ENCODE assay signal across 7 mouse cellular contexts in genomic region chrX:136171189-136172117, GRCm38 (mm10). TPM values are rescaled to one million over a fixed set of nuclear protein-coding genes. Genes with fewer than 3 reads are reported as not detected.
DNase-seq lines count a peak whose midpoint lies in the region; ATAC-seq lines count a peak whose summit lies in the region.

No protein-coding gene starts in this region.

- no peaks in the 10 kb centered on the region for H3K9me3 ChIP-seq in hindbrain, embryonic 14.5 days (ENCODE audit: control insufficient read depth, low read length)

- peak overlapping the region; percentile 64 for H3K9ac ChIP-seq in hindbrain, embryonic 14.5 days

- no peaks in the 10 kb centered on the region for H3K27me3 ChIP-seq in hindbrain, embryonic 14.5 days (ENCODE audit: control insufficient read depth, insufficient read depth, low read length)

- 0 out of 2 replicates have a peak, but pooled peaks cover 8% of the 10 kb centered on the region for H3K36me3 ChIP-seq in hindbrain, embryonic 14.5 days (replicated peaks; ENCODE audit: control insufficient read depth, insufficient read depth)

- peak overlapping the region; percentile 45 for H3K4me3 ChIP-seq in hindbrain, embryonic 14.5 days (replicated peaks; ENCODE audit: low read length)

- no peaks in the 10 kb centered on the region for H3K4me1 ChIP-seq in hindbrain, embryonic 14.5 days (replicated peaks; ENCODE audit: control insufficient read depth, insufficient read depth, low read length)

- peak overlapping the region; percentile 50 for H3K4me2 ChIP-seq in hindbrain, embryonic 14.5 days (replicated peaks)

- 18% methylated on average over 24 of the region's 24 CpGs for WGBS in hindbrain, embryonic 14.5 days

- peak overlapping the region; percentile 91 for H3K27ac ChIP-seq in hindbrain, embryonic 14.5 days

- ATAC-seq in common myeloid progenitor, adult 5-6 weeks (replicated peaks; ENCODE audit: low read depth, poor library complexity, severe bottlenecking), result peak; percentile 57
- ATAC-seq in hindbrain, embryonic 14.5 days (ENCODE audit: low FRiP score), result peak; percentile 73

- DNase-seq in adrenal gland, adult 8-10 months, result peak; percentile 51
- peak; percentile 26 to 45 for DNase-seq in frontal cortex, postnatal 36 days (ENCODE audit: low spot score in 2 of 2)
- peak; percentile 65 for DNase-seq in hindbrain, embryonic 14.5 days (ENCODE audit: low spot score)
- DNase-seq in layer of hippocampus, postnatal 36 days, result peak; percentile 28 to 38
- DNase-seq in lung, postnatal 10 days, result peak; percentile 84
- peak; percentile 88 for DNase-seq in retina, postnatal 1 day

RNA-seq across cellular contexts. Expression of gene Tceal8, which starts 0.7 kb away (rescaled TPM):
- 10 to 100 TPM; 36.3 to 50.8 (median 48.3) TPM for total RNA-seq in adrenal gland, adult 8-10 months (2022)
- total RNA-seq in common myeloid progenitor, adult 5-6 weeks (2017), result 83.7 and 101 TPM in 2 replicates
- 129 and 130 TPM in 2 replicates for polyA plus RNA-seq in hindbrain, embryonic 14.5 days (2014; fragmentation: Nextera tagmentation; extraction: Ambion mirVana)
- total RNA-seq in layer of hippocampus, postnatal 36 days (2021), result 10 to 100 TPM; 35.0 to 39.0 TPM

RNA-seq across cellular contexts. Expression of gene Tceal5, which starts 32.2 kb away (rescaled TPM):
- 1 to 10 TPM in 2 of 4 experiments, under 1 TPM in 2; 0.51 to 3.5 (median 1.2) TPM for total RNA-seq in adrenal gland, adult 8-10 months (2022)
- 0.97 TPM in 1 of 2 replicates, not detected in the other for total RNA-seq in common myeloid progenitor, adult 5-6 weeks (2017)
- 11.1 and 13.6 TPM in 2 replicates for polyA plus RNA-seq in hindbrain, embryonic 14.5 days (2014; fragmentation: Nextera tagmentation; extraction: Ambion mirVana)
- total RNA-seq in layer of hippocampus, postnatal 36 days (2021), result 100 to 1,000 TPM in 1 of 2 experiments, 10 to 100 TPM in 1; 98.7 to 127 TPM

RNA-seq across cellular contexts. Expression of gene Bex4, which starts 32.7 kb away (rescaled TPM):
- 1 to 10 TPM; 4.4 to 7.7 (median 5.5) TPM for total RNA-seq in adrenal gland, adult 8-10 months (2022)
- 25.8 and 39.1 TPM in 2 replicates for total RNA-seq in common myeloid progenitor, adult 5-6 weeks (2017)
- polyA plus RNA-seq in hindbrain, embryonic 14.5 days (2014; fragmentation: Nextera tagmentation; extraction: Ambion mirVana), result 140 TPM in 2 replicates
- 10 to 100 TPM; 15.3 to 21.0 TPM for total RNA-seq in layer of hippocampus, postnatal 36 days (2021)

RNA-seq across cellular contexts. Expression of gene Tceal7, which starts 43.1 kb away (rescaled TPM):
- total RNA-seq in adrenal gland, adult 8-10 months (2022), result not detected
- not detected in 2 replicates for total RNA-seq in common myeloid progenitor, adult 5-6 weeks (2017)
- 2.0 and 2.3 TPM in 2 replicates for polyA plus RNA-seq in hindbrain, embryonic 14.5 days (2014; fragmentation: Nextera tagmentation; extraction: Ambion mirVana)
- total RNA-seq in layer of hippocampus, postnatal 36 days (2021), result 1 to 10 TPM in 1 of 2 experiments, under 1 TPM in 1; 0.68 to 1.5 TPM

RNA-seq across cellular contexts. Expression of gene Bex1, which starts 43.9 kb away (rescaled TPM):
- 10 to 100 TPM; 13.8 to 23.9 (median 17.7) TPM for total RNA-seq in adrenal gland, adult 8-10 months (2022)
- total RNA-seq in common myeloid progenitor, adult 5-6 weeks (2017), result 10.5 and 12.3 TPM in 2 replicates
- polyA plus RNA-seq in hindbrain, embryonic 14.5 days (2014; fragmentation: Nextera tagmentation; extraction: Ambion mirVana), result 218 and 221 TPM in 2 replicates
- total RNA-seq in layer of hippocampus, postnatal 36 days (2021), result 10 to 100 TPM; 63.5 to 71.5 TPM

Comparison
In these comparisons a context has a peak if more than half of its experiments do, and no peak if none do; other contexts are left out.
1. Peak in every context shown above with its lines: DNase-seq, ATAC-seq, H3K4me3 ChIP-seq and H3K27ac ChIP-seq.
2. DNase-seq: peak in every context shown above with its lines; median percentile 88 in retina, postnatal 1 day; 84 in lung, postnatal 10 days; 65 in hindbrain, embryonic 14.5 days; 51 in adrenal gland, adult 8-10 months; 36 in frontal cortex, postnatal 36 days; 33 in layer of hippocampus, postnatal 36 days.
3. RNA of gene Tceal5, which starts 32.2 kb away (total RNA-seq): 98.7 to 127 TPM in layer of hippocampus, postnatal 36 days; 0.51 to 3.5 TPM in adrenal gland, adult 8-10 months and 0.97 TPM in common myeloid progenitor, adult 5-6 weeks; every median in the first group is over 10 times any median in the second.